Mouse (Mus musculus) urinary bladder, postnatal 14 days (tissue): Measurements from ENCODE around the gene Kcnn3.

Experiments used
- DNase-seq: peaks from one replicate; pipeline ENCODE4 v3.0.0; 2021; ENCODE audit warnings: low spot score

The Kcnn3 gene

GRCm38 (mm10) chr3:89672573-89673317 is 152.8 kb downstream of the Kcnn3 start:
- DNase-seq = no peak

DNA sequence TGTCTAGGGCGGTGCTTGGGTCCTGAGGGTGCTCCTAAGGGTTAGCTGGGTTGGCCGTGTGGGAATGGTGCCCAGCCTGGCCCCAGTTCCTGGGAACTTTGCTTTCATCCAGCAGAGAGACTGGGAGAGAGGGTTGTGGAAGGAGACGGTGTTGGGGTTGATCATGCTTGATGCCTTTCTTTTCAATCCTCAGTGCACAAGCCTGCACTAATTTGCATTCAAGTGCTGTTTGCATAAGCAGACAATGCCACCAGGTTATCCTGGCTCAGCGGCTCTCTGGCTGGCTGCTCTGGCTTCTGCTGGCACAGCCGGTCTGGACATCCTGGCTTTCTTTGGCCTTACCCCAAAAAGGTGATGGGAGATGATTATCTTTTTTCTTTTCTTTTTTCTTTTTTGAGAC is 157.7 kb downstream of the Kcnn3 start:
- DNase-seq = no peak

- no peak for DNase-seq
Observed at GRCm38 (mm10) chr3:89686031-89686430, 166.1 kb downstream of the Kcnn3 start.

- DNase-seq = peak; percentile 89
Observed at GRCm38 (mm10) chr3:89688694-89689581, 169.0 kb downstream of the Kcnn3 start.

GRCm38 (mm10) chr3:89691776-89692175 is 171.8 kb downstream of the Kcnn3 start:
- DNase-seq = no peak

DNA sequence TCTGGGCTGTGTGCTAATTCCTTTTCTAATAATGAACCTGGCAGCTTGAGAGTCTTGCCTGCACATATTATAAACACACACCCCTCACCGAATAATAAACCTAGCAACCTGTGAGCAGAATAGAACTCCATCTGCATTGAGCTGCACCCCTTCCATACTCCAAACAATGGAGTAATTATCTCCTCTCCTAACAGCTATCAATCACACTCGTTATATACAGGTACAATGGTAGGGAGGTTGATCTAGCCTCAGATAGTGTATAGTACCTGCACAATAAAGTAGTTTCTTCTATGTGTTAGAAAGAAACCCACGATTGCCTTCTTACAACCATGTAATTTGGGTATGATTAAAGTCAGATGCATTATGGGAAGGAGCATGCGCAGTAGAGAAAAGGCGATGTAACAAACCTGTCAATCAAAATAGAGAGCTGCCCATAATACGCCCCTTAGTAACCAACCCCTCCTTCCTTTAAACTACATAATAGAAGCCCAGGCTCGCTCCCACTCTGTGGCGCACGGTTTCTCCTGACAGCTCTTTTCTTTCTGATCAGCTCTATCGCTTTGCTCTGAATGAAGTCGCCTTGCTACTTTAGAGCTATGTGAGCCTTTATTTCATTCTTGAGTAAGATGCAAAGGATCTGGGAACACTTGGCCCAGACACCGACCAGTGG is 176.3 kb downstream of the Kcnn3 start:
- no peak for DNase-seq

DNA sequence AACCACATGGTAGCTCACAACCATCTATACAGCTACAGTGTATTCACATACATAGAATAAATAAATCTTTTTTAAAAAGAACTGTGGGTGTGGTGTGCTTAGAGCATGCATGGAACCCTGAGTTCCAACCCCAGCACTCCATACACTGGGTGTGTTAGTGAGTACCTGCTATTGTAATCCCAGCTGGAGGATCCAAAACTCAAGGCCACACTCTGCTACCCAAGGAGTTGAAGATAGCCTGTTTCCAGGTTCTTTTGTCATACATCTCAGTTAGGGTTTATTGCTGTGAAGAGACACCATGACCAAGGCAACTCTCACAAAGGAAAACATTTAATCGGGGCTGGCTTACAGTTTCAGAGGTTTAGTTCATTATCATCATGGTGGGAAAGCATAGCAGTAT is 179.0 kb downstream of the Kcnn3 start:
- DNase-seq = no peak

- DNase-seq = no peak
Observed at GRCm38 (mm10) chr3:89700461-89700860, 180.5 kb downstream of the Kcnn3 start.

DNA sequence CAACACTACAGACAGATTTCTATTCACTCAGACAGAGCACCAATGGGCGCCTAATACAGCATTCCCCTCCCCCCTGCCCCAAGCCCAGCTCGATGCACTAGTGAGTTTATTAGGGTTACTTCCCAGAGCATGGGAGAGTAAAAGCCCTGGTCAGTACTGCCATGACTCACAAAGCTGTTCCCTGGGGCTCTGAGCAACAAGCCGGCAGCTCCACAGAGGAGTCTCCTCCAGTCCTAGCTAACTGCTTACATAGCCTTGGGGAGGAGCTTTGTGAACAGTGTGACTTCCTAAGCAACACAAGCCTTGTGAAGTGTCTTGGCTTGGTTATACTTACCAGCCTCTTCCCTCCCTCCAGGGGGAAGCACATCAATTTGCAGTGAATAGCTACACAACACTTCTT is 183.6 kb downstream of the Kcnn3 start:
- DNase-seq = no peak

GRCm38 (mm10) chr3:89704064-89704463 is 184.1 kb downstream of the Kcnn3 start:
- DNase-seq = no peak

GRCm38 (mm10) chr3:89714359-89715206 is 194.6 kb downstream of the Kcnn3 start, which contains the start of gene Adar:
Gene Adar, plus strand, starts transcription at chr3:89715022.
- peak; percentile 75 for DNase-seq

- peak; percentile 17 for DNase-seq
Observed at GRCm38 (mm10) chr3:89715207-89715966, 195.4 kb downstream of the Kcnn3 start.

DNA sequence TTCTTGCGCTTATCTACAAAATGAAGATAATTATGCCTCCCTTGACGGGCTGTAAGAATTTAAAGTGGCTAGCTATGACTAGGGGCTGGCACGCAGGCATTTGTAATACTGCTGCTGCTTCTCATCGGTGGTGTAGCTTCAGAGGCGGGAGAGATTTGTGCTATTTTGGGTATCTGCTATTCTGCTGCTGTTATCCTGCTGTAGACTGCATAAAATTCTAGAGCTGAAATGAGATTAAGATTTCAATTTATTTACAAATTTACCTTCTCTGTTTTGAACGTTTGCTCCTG is 195.9 kb downstream of the Kcnn3 start:
- no peak for DNase-seq

DNA sequence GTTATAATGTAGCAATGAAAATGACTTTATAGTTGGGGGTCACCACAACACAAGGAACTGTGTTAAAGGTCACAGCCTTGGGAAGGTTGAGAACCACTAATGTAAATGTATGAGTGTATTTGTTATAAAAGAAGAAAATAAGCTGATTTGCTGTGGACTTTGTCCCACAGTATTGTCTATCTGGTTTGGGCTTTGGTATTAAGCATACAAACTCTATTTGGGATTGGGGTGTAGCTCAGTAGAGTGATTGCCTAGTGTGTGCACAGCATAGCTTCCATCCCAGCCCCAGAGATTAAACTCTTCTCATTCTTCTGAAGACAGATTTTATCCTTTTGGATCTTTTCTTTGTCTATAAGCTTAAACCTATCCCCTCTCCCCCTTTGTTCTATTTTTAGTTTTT is 202.1 kb downstream of the Kcnn3 start:
- DNase-seq = no peak

DNA sequence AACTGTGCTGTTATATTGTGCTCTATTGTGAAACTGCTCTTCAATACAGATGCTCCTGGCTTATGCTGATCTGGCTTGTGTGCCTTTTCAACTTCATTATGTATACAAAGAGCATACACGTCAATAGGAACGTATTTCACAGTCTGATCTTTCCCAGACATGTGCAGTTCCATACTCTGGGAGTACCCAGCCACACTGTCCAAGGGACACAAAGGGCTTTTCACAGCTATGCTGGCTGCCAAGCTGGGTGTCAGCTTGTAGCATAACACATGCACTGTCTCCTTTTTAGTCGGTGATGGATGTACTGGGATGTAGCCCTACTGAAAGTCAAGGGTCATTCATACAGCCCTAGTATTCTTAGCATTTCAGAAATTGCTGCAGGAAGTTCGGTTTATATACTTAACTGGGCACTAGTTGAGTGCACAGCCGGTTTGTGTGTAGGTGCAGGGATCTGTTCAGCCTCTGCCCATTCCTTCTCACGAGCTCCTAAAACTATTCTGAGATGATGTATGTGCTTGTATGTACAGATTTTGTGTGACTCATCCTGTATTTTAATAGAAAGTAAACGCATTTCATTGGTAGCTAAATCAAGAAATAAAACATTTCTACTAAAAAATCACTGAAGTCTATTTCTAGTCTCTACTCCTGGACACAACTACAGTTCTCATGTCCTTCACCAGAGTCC is 203.6 kb downstream of the Kcnn3 start:
- DNase-seq = no peak
